Mouse (Mus musculus) kidney, embryonic 16.5 days (tissue): ENCODE measurements around the gene Fkbp1b. TPM values are rescaled to one million over a fixed set of nuclear protein-coding genes. Genes with fewer than 3 reads are reported as not detected.
"Not testable (repeated sequence)": the region's sequence is repeated elsewhere in the genome, so short reads cannot be mapped to it uniquely, and the experiment has no call there.

Experiments used
- ATAC-seq: fragments of 200-750 bp; cut with Nextera tagmentation; 2 replicates; pipeline ENCODE4 v1.8.0; 2017; ENCODE audit warnings: moderate TSS enrichment; ENCODE audit not compliant: low FRiP score, low TSS enrichment
- H3K27ac ChIP-seq: fragments of 300-500 bp; sonication (generic); 2 replicates; pipeline ENCODE4 v1.5.1; 2014; ENCODE audit warnings: low read length
- H3K27me3 ChIP-seq: fragments of 300-500 bp; sonication (generic); 2 replicates; pipeline ENCODE4 v1.6.1; 2014; ENCODE audit warnings: low read length, control low read depth, mixed read lengths; ENCODE audit not compliant: insufficient read depth
- H3K36me3 ChIP-seq: fragments of 300-500 bp; sonication (generic); 2 replicates; pipeline ENCODE4 v1.6.1; 2014; ENCODE audit warnings: low read length, control low read depth, mixed read lengths; ENCODE audit not compliant: insufficient read depth
- H3K4me1 ChIP-seq: fragments of 300-500 bp; sonication (generic); 2 replicates; pipeline ENCODE4 v1.6.1; 2014; ENCODE audit warnings: low read length, control low read depth, mixed read lengths; ENCODE audit not compliant: insufficient read depth
- H3K4me2 ChIP-seq: fragments of 300-500 bp; sonication (generic); replicated peaks from 2 replicates; pipeline ENCODE4 v1.6.1; 2014; ENCODE audit warnings: low read depth, low read length
- H3K4me3 ChIP-seq: fragments of 300-500 bp; sonication (generic); 2 replicates; pipeline ENCODE4 v1.5.1; 2014; ENCODE audit warnings: mild to moderate bottlenecking, low read length
- H3K9ac ChIP-seq: fragments of 300-500 bp; sonication (generic); replicated peaks from 2 replicates; pipeline ENCODE4 v1.6.1; 2014; ENCODE audit warnings: low read length
- H3K9me3 ChIP-seq: fragments of 300-500 bp; sonication (generic); 2 replicates; pipeline ENCODE4 v1.6.1; 2016; ENCODE audit warnings: low read length, control low read depth
- WGBS: fragments of 180-500 bp; shearing (Covaris S2); extraction: QIAGEN DNeasy Blood & Tissue Kit; methylation state at CpG from one replicate; pipeline ENCODE4 v1.1.7; 2014; 5-methylcytosine and 5-hydroxymethylcytosine counted together
- polyA plus RNA-seq: library from polyadenylated mRNA; unstranded; fragments of >200 nt; fragmentation: Nextera tagmentation; extraction: Ambion mirVana; gene quantifications from 2 replicates; pipeline ENCODE4 v1.2.1, GENCODE M21; 2015

Gene Fkbp1b
- 7.4 and 9.5 TPM in 2 replicates for polyA plus RNA-seq

DNA sequence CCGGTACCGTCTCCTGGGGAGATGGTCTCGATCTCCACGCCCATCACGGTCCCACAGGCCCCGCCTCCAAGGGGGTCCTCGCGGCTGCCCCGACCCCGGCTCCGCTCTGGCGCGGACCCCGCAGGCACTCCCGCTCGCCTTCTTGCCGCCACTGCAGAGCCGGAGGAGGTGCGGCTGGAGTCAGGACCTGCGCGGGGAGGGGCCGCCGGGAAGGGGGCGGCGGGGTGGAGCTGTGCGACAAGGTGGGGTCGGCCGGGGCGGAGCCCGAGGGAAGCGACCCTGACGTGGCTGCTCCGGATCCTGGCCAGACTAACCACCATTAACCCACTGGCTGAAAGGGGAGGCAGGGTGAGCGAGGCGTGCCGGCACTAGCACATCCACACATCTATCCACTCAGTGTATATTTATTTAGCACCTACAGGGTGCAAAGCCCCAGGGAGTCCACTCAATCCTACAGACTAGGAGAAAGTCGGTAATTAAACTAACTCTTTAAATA lies at the start of gene Fkbp1b:
TSS of gene Fkbp1b (minus strand) at position 200 of the 496 bp plus-strand sequence.
- no peaks in the 10 kb centered on the region for H3K36me3 ChIP-seq
- peak within 1 kb of the TSS; percentile 78 for H3K9ac ChIP-seq
- H3K4me1 ChIP-seq, result peaks cover 19% of the 10 kb centered on the region
- no peaks in the 10 kb centered on the region for H3K27me3 ChIP-seq
- no peaks in the 10 kb centered on the region for H3K9me3 ChIP-seq
- WGBS, result under 1% methylated on average over 34 of the region's 37 CpGs
- H3K27ac ChIP-seq, result no peak within 1 kb of the TSS
- peak within 1 kb of the TSS; percentile 83 for H3K4me3 ChIP-seq
- H3K4me2 ChIP-seq, result peak within 1 kb of the TSS; percentile 95
- ATAC-seq, result peak; percentile 77

- H3K4me2 ChIP-seq, result no peak overlapping the region
- ATAC-seq, result no peak
- H3K4me3 ChIP-seq, result no peak overlapping the region
- H3K27me3 ChIP-seq, result no peaks in the 10 kb centered on the region
- no peak overlapping the region for H3K9ac ChIP-seq
- 94% methylated on average over 1 of the region's 1 CpGs for WGBS
- peaks cover 2% of the 10 kb centered on the region; the same call in 1 of the 2 replicates for H3K36me3 ChIP-seq
- no peaks in the 10 kb centered on the region for H3K9me3 ChIP-seq
- H3K27ac ChIP-seq, result no peak overlapping the region
- no peaks in the 10 kb centered on the region for H3K4me1 ChIP-seq
Observed at GRCm38 (mm10) chr12:4889891-4890290, 48.5 kb upstream of the Fkbp1b start.

GRCm38 (mm10) chr12:4889251-4889650 lies 47.9 kb upstream of the Fkbp1b start:
- Histone ChIP-seq H3K27me3 (no peaks in the 10 kb centered on the region), H3K9me3 (no peaks in the 10 kb centered on the region), H3K27ac (no peak overlapping the region), H3K4me3 (no peak overlapping the region), H3K4me1 (no peaks in the 10 kb centered on the region), H3K9ac (no peak overlapping the region), H3K36me3 (peaks cover 2% of the 10 kb centered on the region; the same call in 1 of the 2 replicates), H3K4me2 (no peak overlapping the region)
- 93% methylated on average over 2 of the region's 2 CpGs for WGBS
- no peak for ATAC-seq

GRCm38 (mm10) chr12:4888739-4889138 lies 47.3 kb upstream of the Fkbp1b start:
- Histone ChIP-seq H3K4me3 (no peak overlapping the region), H3K27me3 (no peaks in the 10 kb centered on the region), H3K9ac (no peak overlapping the region), H3K4me1 (no peaks in the 10 kb centered on the region), H3K9me3 (no peaks in the 10 kb centered on the region), H3K36me3 (peaks cover 2% of the 10 kb centered on the region; the same call in 1 of the 2 replicates), H3K27ac (no peak overlapping the region), H3K4me2 (no peak overlapping the region)
- ATAC-seq, result no peak

DNA sequence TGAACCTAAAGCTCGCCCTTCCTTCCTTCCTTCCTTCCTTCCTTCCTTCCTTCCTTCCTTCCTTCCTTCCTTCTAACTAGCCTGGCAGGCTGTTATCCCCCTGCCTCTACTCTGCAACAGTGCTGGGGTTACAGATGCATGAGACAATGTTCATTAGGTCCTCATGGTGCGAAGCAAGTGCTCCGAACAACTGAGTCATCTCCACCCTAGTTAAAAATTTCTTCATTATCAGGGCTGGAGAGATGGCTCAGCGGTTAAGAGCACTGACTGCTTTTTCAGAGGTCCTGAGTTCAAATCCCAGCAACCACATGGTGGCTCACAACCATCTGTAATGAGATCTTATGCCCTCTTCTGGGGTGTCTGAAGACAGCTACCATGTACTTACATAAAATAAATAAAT lies 45.2 kb upstream of the Fkbp1b start:
- H3K9ac ChIP-seq, ATAC-seq, H3K27ac ChIP-seq, H3K4me3 ChIP-seq, H3K36me3 ChIP-seq, H3K9me3 ChIP-seq, H3K4me2 ChIP-seq, H3K27me3 ChIP-seq, H3K4me1 ChIP-seq: not testable (repeated sequence)
- WGBS, result 94% methylated on average over 4 of the region's 4 CpGs

DNA sequence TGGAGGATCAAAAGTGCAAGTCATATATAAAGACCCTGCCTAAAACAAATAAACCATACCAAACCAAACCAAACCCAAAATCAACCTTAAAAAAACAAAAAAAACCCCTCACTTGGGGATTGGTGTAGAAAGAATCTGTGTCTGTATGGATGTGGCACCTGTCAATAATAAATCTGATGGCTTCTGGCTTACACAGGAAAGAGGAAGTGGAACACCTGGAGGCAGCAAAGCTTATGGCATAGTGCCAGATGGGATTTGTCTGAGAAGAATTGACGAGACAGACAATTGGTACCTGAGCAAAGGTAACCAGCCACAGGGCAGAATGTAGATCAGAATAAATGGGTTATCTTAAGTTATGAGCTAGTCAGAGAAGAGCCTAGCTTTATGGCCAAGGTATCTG lies 43.7 kb upstream of the Fkbp1b start:
- Histone ChIP-seq H3K4me1 (no peaks in the 10 kb centered on the region), H3K36me3 (peaks cover 10% of the 10 kb centered on the region; the same call in 1 of the 2 replicates), H3K9me3 (no peaks in the 10 kb centered on the region), H3K9ac (no peak overlapping the region), H3K4me2 (no peak overlapping the region), H3K27me3 (no peaks in the 10 kb centered on the region), H3K4me3 (no peak overlapping the region), H3K27ac (no peak overlapping the region)
- ATAC-seq, result no peak
- 61% methylated on average over 1 of the region's 1 CpGs for WGBS

- no peaks in the 10 kb centered on the region; the same call in 1 of the 2 replicates for H3K9me3 ChIP-seq
- H3K4me3 ChIP-seq, result no peak overlapping the region
- no peaks in the 10 kb centered on the region for H3K4me1 ChIP-seq
- ATAC-seq, result no peak
- no peak overlapping the region for H3K9ac ChIP-seq
- H3K27me3 ChIP-seq, result no peaks in the 10 kb centered on the region
- 90% methylated on average over 2 of the region's 2 CpGs for WGBS
- H3K27ac ChIP-seq, result no peak overlapping the region
- H3K36me3 ChIP-seq, result peaks cover 23% of the 10 kb centered on the region
- H3K4me2 ChIP-seq, result no peak overlapping the region
Observed at GRCm38 (mm10) chr12:4882086-4882485, 40.7 kb upstream of the Fkbp1b start.

DNA sequence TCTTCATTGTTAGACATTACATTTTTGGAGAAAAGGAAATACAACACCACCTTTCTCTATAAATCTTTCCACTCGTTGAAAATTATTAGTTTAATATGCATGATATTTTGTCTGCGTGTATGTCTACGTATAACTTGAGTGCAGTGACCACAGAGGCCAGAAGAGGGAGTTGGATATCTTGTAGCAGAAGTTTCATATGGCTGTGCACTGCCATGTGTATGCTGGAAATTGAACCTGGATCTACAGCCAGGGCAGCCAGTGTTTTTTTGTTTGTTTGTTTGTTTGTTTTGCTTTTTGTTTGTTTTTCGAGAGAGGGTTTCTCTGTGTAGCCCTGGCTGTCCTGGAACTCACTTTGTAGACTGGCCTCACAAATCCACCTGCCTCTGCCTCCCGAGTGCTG lies 37.7 kb upstream of the Fkbp1b start:
- WGBS, result 91% methylated on average over 5 of the region's 5 CpGs
- ATAC-seq, result no peak
- Histone ChIP-seq H3K9me3 (no peaks in the 10 kb centered on the region; the same call in 1 of the 2 replicates), H3K36me3 (peaks cover 23% of the 10 kb centered on the region), H3K27me3 (no peaks in the 10 kb centered on the region), H3K4me1 (peaks cover under 1% of the 10 kb centered on the region; the same call in 1 of the 2 replicates), H3K27ac (no peak overlapping the region), H3K9ac (no peak overlapping the region), H3K4me3 (no peak overlapping the region), H3K4me2 (no peak overlapping the region)

DNA sequence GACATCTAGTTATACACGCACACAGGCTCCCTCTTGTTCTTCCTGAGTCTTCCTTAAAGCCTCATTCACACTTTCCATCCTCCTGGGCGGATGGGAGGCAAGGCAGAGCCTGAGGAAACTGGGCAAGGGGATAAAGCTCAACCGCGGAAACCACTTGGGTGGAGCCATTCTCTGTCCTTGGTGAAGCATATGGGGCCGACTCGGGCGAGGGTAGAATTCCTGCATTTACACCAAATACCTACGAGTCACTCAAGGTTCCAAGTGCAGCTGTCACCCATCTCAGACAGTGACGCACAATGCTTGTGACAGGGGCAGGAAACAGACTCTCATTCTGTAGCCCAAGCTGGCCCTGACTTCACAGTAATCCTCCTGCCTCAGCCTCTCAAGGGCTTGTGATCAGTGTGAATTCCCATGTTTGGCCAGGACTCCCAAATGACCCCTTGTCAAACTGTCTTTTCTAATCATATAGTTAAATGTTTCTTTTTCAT lies 36.9 kb upstream of the Fkbp1b start:
- peaks cover 23% of the 10 kb centered on the region for H3K36me3 ChIP-seq
- H3K9me3 ChIP-seq, result no peaks in the 10 kb centered on the region; the same call in 1 of the 2 replicates
- no peak overlapping the region for H3K27ac ChIP-seq
- no peak overlapping the region for H3K9ac ChIP-seq
- H3K4me1 ChIP-seq, result peaks cover 5% of the 10 kb centered on the region; the same call in 1 of the 2 replicates
- H3K4me2 ChIP-seq, result no peak overlapping the region
- no peak overlapping the region for H3K4me3 ChIP-seq
- ATAC-seq, result no peak
- 89% methylated on average over 9 of the region's 9 CpGs for WGBS
- peaks cover 3% of the 10 kb centered on the region; the same call in 1 of the 2 replicates for H3K27me3 ChIP-seq

DNA sequence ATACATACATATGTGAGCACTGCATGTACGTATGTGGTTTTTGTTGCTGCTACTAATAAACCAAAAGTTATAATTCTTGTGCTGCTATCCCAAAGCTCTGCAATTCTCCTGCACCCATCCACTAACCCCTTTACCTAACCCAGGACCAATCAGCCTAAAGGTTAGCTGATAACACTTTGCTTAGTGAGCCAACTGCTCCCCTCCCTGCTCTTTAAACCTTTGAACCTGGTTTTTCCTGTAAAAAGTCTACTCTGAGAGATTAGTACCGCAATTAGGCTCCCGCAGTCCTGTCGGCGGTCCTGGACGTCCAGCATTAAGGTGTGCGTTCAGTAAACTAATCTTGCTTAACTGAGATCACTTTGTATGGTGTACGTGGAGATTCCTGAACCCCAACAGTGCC lies 34.2 kb upstream of the Fkbp1b start:
- H3K36me3 ChIP-seq, result peaks cover 13% of the 10 kb centered on the region
- 90% methylated on average over 8 of the region's 8 CpGs for WGBS
- H3K4me3 ChIP-seq, result no peak overlapping the region
- H3K9me3 ChIP-seq, result no peaks in the 10 kb centered on the region; the same call in 1 of the 2 replicates
- peaks cover 10% of the 10 kb centered on the region; the same call in 1 of the 2 replicates for H3K27me3 ChIP-seq
- peaks cover 5% of the 10 kb centered on the region; the same call in 1 of the 2 replicates for H3K4me1 ChIP-seq
- H3K4me2 ChIP-seq, result no peak overlapping the region
- no peak overlapping the region for H3K9ac ChIP-seq
- no peak for ATAC-seq
- H3K27ac ChIP-seq, result no peak overlapping the region
